Comparison of ENCODE assay signal across 19 mouse cellular contexts in genomic region chr11:94239706-94240105, GRCm38 (mm10). TPM values are rescaled to one million over a fixed set of nuclear protein-coding genes. Genes with fewer than 3 reads are reported as not detected.
DNase-seq lines count a peak whose midpoint lies in the region; ATAC-seq and TF ChIP-seq lines count a peak whose summit lies in the region.
"Had no signal": no experiment of that assay in that cellular context is flagged by ENCODE, and none has a peak within 500 bp of the region (broad histone marks: within the 10 kb centered on the region; RNA-seq: fewer than 3 reads in every experiment).

No protein-coding gene starts in this region.

- 19% methylated on average over 9 of the region's 9 CpGs for WGBS in forebrain, embryonic 13.5 days
- WGBS in forebrain, postnatal 0 days = 24% methylated on average over 9 of the region's 9 CpGs
- WGBS in midbrain, embryonic 10.5 days = 36% methylated on average over 9 of the region's 9 CpGs
- WGBS in midbrain, embryonic 11.5 days = 30% methylated on average over 9 of the region's 9 CpGs
- 29% methylated on average over 9 of the region's 9 CpGs for WGBS in embryonic facial prominence, embryonic 13.5 days

- no peak overlapping the region for H3K4me3 ChIP-seq in forebrain, embryonic 13.5 days
- no peak overlapping the region for H3K4me3 ChIP-seq in forebrain, postnatal 0 days (ENCODE audit: low read depth, low read length)
- H3K4me3 ChIP-seq in midbrain, embryonic 10.5 days = no peak overlapping the region
- H3K4me3 ChIP-seq in midbrain, embryonic 11.5 days (ENCODE audit: low read depth, low read length) = no peak overlapping the region
- no peak overlapping the region for H3K4me3 ChIP-seq in embryonic facial prominence, embryonic 13.5 days
- H3K4me3 ChIP-seq: gastrocnemius, adult 2 months had no signal

- H3K27me3 ChIP-seq in forebrain, embryonic 13.5 days = no peaks in the 10 kb centered on the region; the same call in 1 of the 2 replicates
- no peaks in the 10 kb centered on the region for H3K27me3 ChIP-seq in forebrain, postnatal 0 days (ENCODE audit: insufficient read depth, low read length)
- H3K27me3 ChIP-seq in midbrain, embryonic 10.5 days (ENCODE audit: low read depth, poor library complexity, severe bottlenecking) = peaks cover 35% of the 10 kb centered on the region
- H3K27me3 ChIP-seq in midbrain, embryonic 11.5 days (ENCODE audit: control insufficient read depth, insufficient read depth, low read length) = no peaks in the 10 kb centered on the region; the same call in 1 of the 2 replicates
- H3K27me3 ChIP-seq in embryonic facial prominence, embryonic 13.5 days = no peaks in the 10 kb centered on the region

- DNase-seq in forebrain, postnatal 0 days = no peak
- no peak for DNase-seq in midbrain, embryonic 10.5 days (ENCODE audit: low spot score)
- DNase-seq in midbrain, embryonic 11.5 days (ENCODE audit: low spot score, missing footprints) = no peak
- peak; percentile 38 for DNase-seq in retina, embryonic 14.5 days (ENCODE audit: low spot score)
- DNase-seq in adrenal gland, adult 8-10 months = no peak
- DNase-seq: B cell, adult 2 months; gastrocnemius, adult 2 months; kidney, adult 9 months; lung, adult 18-20 months had no signal

- no peak for TF ChIP-seq CTCF in forebrain, postnatal 0 days (IDR thresholded peaks at IDR 0.05; ENCODE audit: low read depth)

- no peak overlapping the region for H3K9ac ChIP-seq in forebrain, embryonic 13.5 days
- H3K9ac ChIP-seq in forebrain, postnatal 0 days = no peak overlapping the region
- no peak overlapping the region for H3K9ac ChIP-seq in midbrain, embryonic 11.5 days (ENCODE audit: low read length)
- H3K9ac ChIP-seq in embryonic facial prominence, embryonic 13.5 days = peak overlapping the region; percentile 16; the same call in 1 of the 2 replicates

- peak overlapping the region; percentile 40; the same call in 1 of the 2 replicates for H3K27ac ChIP-seq in forebrain, embryonic 13.5 days
- H3K27ac ChIP-seq in forebrain, postnatal 0 days (ENCODE audit: low read depth, low read length) = no peak overlapping the region
- H3K27ac ChIP-seq in midbrain, embryonic 10.5 days (replicated peaks) = peak overlapping the region; percentile 42; the same call in 1 of the 2 replicates
- no peak overlapping the region for H3K27ac ChIP-seq in midbrain, embryonic 11.5 days (ENCODE audit: low read depth, low read length)
- H3K27ac ChIP-seq in embryonic facial prominence, embryonic 13.5 days = no peak overlapping the region
- H3K27ac ChIP-seq: gastrocnemius, adult 2 months had no signal

- peaks cover 28% of the 10 kb centered on the region for H3K4me1 ChIP-seq in forebrain, embryonic 13.5 days
- peaks cover 3% of the 10 kb centered on the region; the same call in 1 of the 2 replicates for H3K4me1 ChIP-seq in forebrain, postnatal 0 days (ENCODE audit: insufficient read depth)
- H3K4me1 ChIP-seq in midbrain, embryonic 10.5 days = peaks cover 44% of the 10 kb centered on the region
- peaks cover 20% of the 10 kb centered on the region for H3K4me1 ChIP-seq in midbrain, embryonic 11.5 days (ENCODE audit: control insufficient read depth, insufficient read depth, low read length)
- peaks cover 55% of the 10 kb centered on the region for H3K4me1 ChIP-seq in embryonic facial prominence, embryonic 13.5 days

- no peaks in the 10 kb centered on the region for H3K36me3 ChIP-seq in forebrain, embryonic 13.5 days (ENCODE audit: poor library complexity, severe bottlenecking)
- no peaks in the 10 kb centered on the region for H3K36me3 ChIP-seq in forebrain, postnatal 0 days (ENCODE audit: insufficient read depth)
- H3K36me3 ChIP-seq in midbrain, embryonic 10.5 days = no peaks in the 10 kb centered on the region
- no peaks in the 10 kb centered on the region for H3K36me3 ChIP-seq in midbrain, embryonic 11.5 days (ENCODE audit: control insufficient read depth, insufficient read depth, low read length)
- no peaks in the 10 kb centered on the region; the same call in 1 of the 2 replicates for H3K36me3 ChIP-seq in embryonic facial prominence, embryonic 13.5 days
- H3K36me3 ChIP-seq: G1E had no signal

- no peak overlapping the region for H3K4me2 ChIP-seq in forebrain, embryonic 13.5 days
- H3K4me2 ChIP-seq in forebrain, postnatal 0 days (ENCODE audit: low read depth) = no peak overlapping the region
- H3K4me2 ChIP-seq in midbrain, embryonic 11.5 days = no peak overlapping the region
- H3K4me2 ChIP-seq in embryonic facial prominence, embryonic 13.5 days = no peak overlapping the region

- ATAC-seq in forebrain, embryonic 13.5 days = no peak
- ATAC-seq in forebrain, postnatal 0 days = no peak
- no peak for ATAC-seq in midbrain, embryonic 11.5 days (ENCODE audit: low FRiP score)
- ATAC-seq in embryonic facial prominence, embryonic 13.5 days (ENCODE audit: insufficient number of reproducible peaks, insufficient read depth, low FRiP score, low TSS enrichment, low read depth) = no peak
- no peak for ATAC-seq in megakaryocyte-erythroid progenitor cell, adult 5-6 weeks (replicated peaks; ENCODE audit: low FRiP score, low TSS enrichment, poor library complexity, severe bottlenecking)
- ATAC-seq: activated CD4-positive, CD25-positive, alpha-beta regulatory T cell, adult 4 months had no signal

- no peaks in the 10 kb centered on the region for H3K9me3 ChIP-seq in forebrain, embryonic 13.5 days (replicated peaks)
- H3K9me3 ChIP-seq in forebrain, postnatal 0 days (ENCODE audit: low read length) = no peaks in the 10 kb centered on the region
- H3K9me3 ChIP-seq in midbrain, embryonic 10.5 days (replicated peaks) = no peaks in the 10 kb centered on the region
- no peaks in the 10 kb centered on the region for H3K9me3 ChIP-seq in midbrain, embryonic 11.5 days (ENCODE audit: control insufficient read depth, low read length)
- no peaks in the 10 kb centered on the region for H3K9me3 ChIP-seq in embryonic facial prominence, embryonic 13.5 days
- H3K9me3 ChIP-seq: G1E had no signal

RNA-seq across cellular contexts. Expression of gene Wfikkn2, which starts 6.1 kb away (rescaled TPM):
- 3.7 and 4.6 TPM in 2 replicates for polyA plus RNA-seq in forebrain, embryonic 13.5 days (2015; fragmentation: Nextera tagmentation; extraction: Ambion mirVana)
- total RNA-seq in forebrain, postnatal 0 days (2014; rRNA removed) = 5.9 and 6.4 TPM in 2 replicates
- 6.5 and 10.0 TPM in 2 replicates for polyA plus RNA-seq in forebrain, postnatal 0 days (2015; fragmentation: Nextera tagmentation; extraction: Ambion mirVana)
- polyA plus RNA-seq in midbrain, embryonic 10.5 days (2016; fragmentation: Nextera tagmentation; extraction: Ambion mirVana) = 0.27 and 0.99 TPM in 2 replicates
- 1.7 and 1.8 TPM in 2 replicates for polyA plus RNA-seq in midbrain, embryonic 11.5 days (2014; fragmentation: Nextera tagmentation; extraction: Ambion mirVana)
- polyA plus RNA-seq in embryonic facial prominence, embryonic 13.5 days (2015; fragmentation: Nextera tagmentation; extraction: Ambion mirVana) = 9.3 and 9.8 TPM in 2 replicates
- total RNA-seq in megakaryocyte-erythroid progenitor cell, adult 5-6 weeks (2014; fragmentation: Nextera tagmentation) = 0.61 and 0.87 TPM in 2 replicates
- total RNA-seq in megakaryocyte-erythroid progenitor cell, adult 5-6 weeks (2017) = 0.50 TPM in 1 of 2 replicates, not detected in the other
- total RNA-seq in adrenal gland, adult 8-10 months (2022) = 1 to 10 TPM in 2 of 4 experiments, under 1 TPM in 2; 0.26 to 2.2 (median 0.97) TPM

RNA-seq across cellular contexts. Expression of gene Tob1, which starts 28.5 kb away (rescaled TPM):
- 39.0 and 41.0 TPM in 2 replicates for polyA plus RNA-seq in forebrain, embryonic 13.5 days (2015; fragmentation: Nextera tagmentation; extraction: Ambion mirVana)
- total RNA-seq in forebrain, postnatal 0 days (2014; rRNA removed) = 12.5 and 17.3 TPM in 2 replicates
- 27.9 and 31.6 TPM in 2 replicates for polyA plus RNA-seq in forebrain, postnatal 0 days (2015; fragmentation: Nextera tagmentation; extraction: Ambion mirVana)
- polyA plus RNA-seq in midbrain, embryonic 10.5 days (2016; fragmentation: Nextera tagmentation; extraction: Ambion mirVana) = 18.4 and 21.6 TPM in 2 replicates
- 33.1 and 33.5 TPM in 2 replicates for polyA plus RNA-seq in midbrain, embryonic 11.5 days (2014; fragmentation: Nextera tagmentation; extraction: Ambion mirVana)
- 25.9 and 26.7 TPM in 2 replicates for polyA plus RNA-seq in embryonic facial prominence, embryonic 13.5 days (2015; fragmentation: Nextera tagmentation; extraction: Ambion mirVana)
- total RNA-seq in megakaryocyte-erythroid progenitor cell, adult 5-6 weeks (2014; fragmentation: Nextera tagmentation) = 5.1 and 8.7 TPM in 2 replicates
- 4.4 and 7.8 TPM in 2 replicates for total RNA-seq in megakaryocyte-erythroid progenitor cell, adult 5-6 weeks (2017)
- total RNA-seq in adrenal gland, adult 8-10 months (2022) = 100 to 1,000 TPM; 162 to 301 (median 191) TPM

RNA-seq across cellular contexts. Expression of gene Gm21885, which starts 42.0 kb away (rescaled TPM):
- polyA plus RNA-seq in forebrain, embryonic 13.5 days (2015; fragmentation: Nextera tagmentation; extraction: Ambion mirVana) = 0.68 TPM in 1 of 2 replicates, not detected in the other
- 0.92 TPM in 1 of 2 replicates, not detected in the other for total RNA-seq in forebrain, postnatal 0 days (2014; rRNA removed)
- 0.19 TPM in 1 of 2 replicates, not detected in the other for polyA plus RNA-seq in forebrain, postnatal 0 days (2015; fragmentation: Nextera tagmentation; extraction: Ambion mirVana)
- not detected in 2 replicates for polyA plus RNA-seq in midbrain, embryonic 10.5 days (2016; fragmentation: Nextera tagmentation; extraction: Ambion mirVana)
- polyA plus RNA-seq in midbrain, embryonic 11.5 days (2014; fragmentation: Nextera tagmentation; extraction: Ambion mirVana) = 0.34 and 0.43 TPM in 2 replicates
- 0.37 TPM in 1 of 2 replicates, not detected in the other for polyA plus RNA-seq in embryonic facial prominence, embryonic 13.5 days (2015; fragmentation: Nextera tagmentation; extraction: Ambion mirVana)
- total RNA-seq in megakaryocyte-erythroid progenitor cell, adult 5-6 weeks (2014; fragmentation: Nextera tagmentation) = not detected in 2 replicates
- not detected in 2 replicates for total RNA-seq in megakaryocyte-erythroid progenitor cell, adult 5-6 weeks (2017)
- not detected for total RNA-seq in adrenal gland, adult 8-10 months (2022)
- total RNA-seq: G1E; gastrocnemius, adult 2 months; heart, postnatal 25 days; layer of hippocampus, adult 8-10 months; left cerebral cortex, postnatal 14 days had no signal
- polyA plus RNA-seq: G1E; neural tube, embryonic 11.5 days; thymus, postnatal 0 days had no signal

Comparison
In these comparisons a context has a peak if more than half of its experiments do, and no peak if none do; other contexts are left out.
1. H3K27ac ChIP-seq: peak in forebrain, embryonic 13.5 days (single experiment) and midbrain, embryonic 10.5 days (single experiment); none in forebrain, postnatal 0 days (single experiment), midbrain, embryonic 11.5 days (single experiment) and embryonic facial prominence, embryonic 13.5 days (single experiment).